Mouse (Mus musculus): ENCODE data around the gene Iars2. TPM values are rescaled to one million over a fixed set of nuclear protein-coding genes. Genes with fewer than 3 reads are reported as not detected.
A peak's percentile ranks its signal among the peaks of the same experiment; 100 is the strongest.
"Not testable (repeated sequence)": the region's sequence is repeated elsewhere in the genome, so short reads cannot be mapped to it uniquely, and the experiment has no call there.

Iars2 gene
- total RNA-seq, 2 experiments from 2014 or later: 20.7 to 27.6 TPM

DNA sequence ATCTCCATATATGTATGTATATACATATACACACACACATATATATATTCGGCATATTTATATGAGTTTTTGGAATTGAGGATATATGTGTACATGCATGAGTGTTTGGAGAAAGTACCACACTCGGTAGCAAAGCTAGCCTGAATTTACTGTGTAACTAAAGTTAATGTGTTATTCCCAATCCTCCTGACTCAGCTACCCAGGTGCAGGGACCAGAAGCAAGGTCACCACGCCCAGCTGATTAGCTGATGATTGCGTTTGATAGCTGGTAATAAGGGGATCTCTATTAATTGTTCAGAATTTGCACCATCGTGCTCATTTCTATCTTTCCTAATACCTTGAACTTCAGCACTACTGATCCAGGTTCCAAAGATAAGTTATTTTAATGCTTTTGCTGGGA, 4.5 kb upstream of the Iars2 start:
- no peak for ATAC-seq (ENCODE audit: poor library complexity, severe bottlenecking)

DNA sequence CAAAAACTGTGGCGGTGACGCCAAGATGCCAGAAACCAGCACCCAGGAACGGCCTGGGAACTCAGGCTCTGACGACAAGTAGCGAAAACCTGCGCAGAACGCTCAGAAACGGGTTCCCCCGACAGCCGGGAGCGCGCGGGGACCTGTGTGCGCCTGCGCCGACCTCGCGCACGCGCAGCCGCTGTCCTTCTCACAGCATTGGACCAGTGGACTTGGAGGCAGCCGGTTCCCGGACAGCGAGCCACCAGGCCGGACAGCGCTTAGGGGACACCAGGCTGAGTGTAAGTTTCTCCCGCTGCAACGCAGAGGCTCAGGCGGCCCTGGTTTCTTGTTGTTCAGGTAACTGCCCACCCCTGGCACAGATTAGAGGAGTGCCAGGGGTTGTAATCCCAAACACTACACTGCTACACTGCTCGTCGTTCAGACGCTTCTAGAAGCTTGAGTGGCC, 2.8 kb upstream of the Iars2 start, which contains the start of gene Bpnt1:
TSS of gene Bpnt1 (plus strand) at position 167 of the 448 bp plus-strand sequence.
- ATAC-seq (ENCODE audit: poor library complexity, severe bottlenecking): peak; percentile 81

DNA sequence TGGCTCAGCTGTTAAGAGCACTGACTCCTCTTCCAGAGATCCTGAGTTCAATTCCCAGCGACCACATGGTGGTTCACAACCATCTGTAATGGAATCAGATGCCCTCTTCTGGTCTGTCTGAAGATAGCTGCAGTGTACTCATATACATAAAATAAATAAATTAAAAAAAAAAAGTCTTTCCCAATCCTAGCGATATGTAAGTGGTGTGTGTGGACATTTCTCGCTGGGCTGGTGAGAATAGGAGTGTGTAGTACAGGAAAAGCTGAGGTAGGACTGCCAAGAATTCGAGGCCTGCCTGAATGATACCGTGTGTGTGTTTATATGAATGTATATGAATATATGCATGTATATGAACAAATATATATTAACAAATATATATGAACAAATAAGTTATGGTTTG, 2.2 kb upstream of the Iars2 start:
- ATAC-seq (ENCODE audit: poor library complexity, severe bottlenecking): no peak

DNA sequence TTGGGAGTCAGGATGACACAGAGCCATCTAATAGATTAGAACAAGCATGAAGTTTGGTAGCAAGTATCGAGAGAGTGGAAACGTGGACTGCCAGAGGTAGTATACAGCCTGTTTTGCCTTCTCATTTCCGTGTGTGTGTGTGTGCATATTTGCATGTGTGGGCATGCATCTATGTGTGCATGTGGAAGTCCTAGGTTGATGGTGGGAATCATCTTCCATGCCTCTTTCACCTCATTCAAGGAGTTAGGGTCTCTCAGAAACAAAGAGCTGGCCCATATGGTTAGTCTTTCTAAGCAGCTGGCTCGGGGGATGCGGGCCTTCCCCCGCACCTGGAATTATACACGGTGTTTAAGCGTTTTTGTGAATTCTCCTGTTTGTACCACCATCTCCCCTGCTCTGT, 655 bp upstream of the Iars2 start:
- no peak for ATAC-seq (ENCODE audit: poor library complexity, severe bottlenecking)

DNA sequence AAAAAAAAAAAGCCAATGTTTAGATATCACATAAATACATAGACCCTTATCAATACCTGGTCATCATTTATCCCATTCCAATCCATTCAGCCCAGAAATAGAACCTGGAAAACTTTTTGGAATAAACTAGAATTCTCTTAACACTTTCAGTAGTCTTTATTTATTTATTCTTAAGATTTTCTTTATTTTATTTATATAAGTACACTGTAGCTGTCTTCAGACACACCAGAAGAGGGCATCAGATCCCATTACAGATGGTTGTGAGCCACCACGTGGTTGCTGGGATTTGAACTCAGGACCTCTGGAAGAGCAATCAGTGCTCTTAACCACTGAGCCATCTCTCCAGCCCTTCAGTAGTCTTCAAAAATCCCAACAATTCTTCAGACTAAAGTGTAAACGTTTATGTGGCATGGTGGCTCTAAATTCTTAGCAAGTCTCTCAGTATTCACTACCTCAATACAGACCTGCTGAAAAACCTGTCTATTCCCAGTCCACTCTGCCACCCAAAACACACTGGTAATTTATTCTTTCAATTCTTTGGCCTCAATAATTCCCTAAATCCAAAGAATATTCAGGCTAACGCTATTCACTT, 1.3 kb downstream of the Iars2 start:
- ATAC-seq (ENCODE audit: poor library complexity, severe bottlenecking): not testable (repeated sequence)

DNA sequence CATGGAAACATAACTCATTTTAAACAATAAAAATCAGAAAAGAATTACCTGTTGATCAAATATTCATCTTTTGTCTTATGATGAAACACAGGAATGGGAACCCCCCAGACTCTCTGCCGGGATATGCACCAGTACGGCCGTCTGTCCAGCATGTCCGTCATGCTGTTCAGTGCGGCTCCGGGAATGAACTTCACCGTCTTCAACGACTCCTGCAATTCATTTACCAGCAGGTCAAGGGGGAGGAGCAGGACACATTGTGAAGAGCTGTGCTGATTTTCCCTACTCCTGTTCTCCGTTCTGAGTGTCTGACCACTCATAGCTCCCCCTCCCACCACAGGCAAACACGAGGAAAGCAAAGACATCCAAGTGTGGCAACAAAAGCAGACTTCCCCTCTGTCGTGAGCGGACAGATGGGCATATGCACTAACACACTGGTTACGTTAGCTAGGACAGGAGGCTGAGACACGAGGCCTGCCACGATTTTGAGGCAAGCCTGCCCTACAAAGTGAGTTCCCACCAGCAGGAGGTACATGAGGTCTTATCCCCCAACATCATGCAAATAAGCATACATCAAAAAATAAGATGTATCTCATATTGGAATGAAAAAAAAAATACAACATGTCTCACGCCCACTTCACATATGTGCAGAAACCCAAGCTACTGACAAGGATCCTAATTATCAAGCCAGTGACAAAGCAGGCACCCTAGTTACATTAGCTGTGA, 13.2 kb downstream of the Iars2 start:
- no peak for ATAC-seq (ENCODE audit: poor library complexity, severe bottlenecking)

DNA sequence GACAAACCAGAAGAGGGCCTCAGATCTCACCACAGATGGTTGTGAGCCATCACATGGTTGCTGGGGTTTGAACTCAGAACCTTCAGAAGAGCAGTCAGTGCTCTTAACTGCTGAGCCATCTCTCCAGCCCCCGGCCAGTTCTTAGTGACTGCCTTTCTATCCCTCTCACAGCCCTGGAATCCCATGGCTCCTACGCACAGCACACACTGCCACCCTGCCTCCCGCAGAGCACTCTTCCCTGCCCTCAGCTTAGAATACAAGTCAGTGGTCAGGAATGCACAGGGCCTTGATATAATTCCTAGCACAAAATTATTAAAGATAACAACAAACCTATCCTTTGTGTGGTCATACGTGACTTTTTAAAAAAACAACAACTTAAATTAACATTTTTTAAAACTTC, 14.7 kb downstream of the Iars2 start:
- ATAC-seq (ENCODE audit: poor library complexity, severe bottlenecking): no peak

DNA sequence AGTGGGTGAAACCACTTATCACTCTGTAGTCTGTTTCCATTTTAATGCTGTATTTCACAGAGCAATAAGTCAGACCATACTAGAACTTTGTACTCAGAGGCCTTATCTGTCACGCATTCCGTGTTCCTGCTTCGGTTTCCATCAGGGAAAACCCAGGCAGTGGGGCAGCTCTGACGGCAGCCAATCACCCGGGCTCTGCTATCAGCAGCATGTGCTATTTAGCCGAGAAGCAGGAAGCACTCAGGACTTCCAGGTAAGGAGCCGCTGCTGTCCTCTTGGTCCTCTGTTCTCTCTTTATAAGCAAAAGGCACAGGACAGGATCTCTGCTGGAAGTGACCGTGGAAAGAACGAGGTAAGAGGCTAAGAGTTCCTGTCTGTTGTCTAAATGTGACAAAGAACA, 17.2 kb downstream of the Iars2 start:
- ATAC-seq (ENCODE audit: poor library complexity, severe bottlenecking): no peak

GRCm38 (mm10) chr1:185308908-185309307, 20.3 kb downstream of the Iars2 start:
- ATAC-seq (ENCODE audit: poor library complexity, severe bottlenecking): no peak

GRCm38 (mm10) chr1:185308334-185308733, 20.9 kb downstream of the Iars2 start:
- ATAC-seq (ENCODE audit: poor library complexity, severe bottlenecking): no peak

DNA sequence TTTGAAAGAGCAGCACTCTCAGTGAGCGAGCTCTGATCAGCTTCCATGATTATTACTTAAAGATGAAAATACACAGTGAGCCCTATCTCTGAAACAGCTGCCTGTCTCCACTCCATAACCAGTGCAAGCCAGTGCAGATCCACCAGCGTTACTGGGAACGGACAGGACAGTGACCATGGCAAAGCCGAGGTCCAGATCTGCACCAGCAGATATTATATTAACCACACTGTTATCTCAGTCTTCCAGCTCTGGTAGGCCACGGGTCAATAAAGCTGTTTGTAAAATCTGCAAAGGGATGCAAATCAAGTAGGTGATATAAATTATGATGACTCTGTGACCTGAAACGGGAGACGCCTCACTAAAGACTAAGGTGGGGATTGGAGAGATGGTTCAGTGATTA, 21.6 kb downstream of the Iars2 start:
- no peak for ATAC-seq (ENCODE audit: poor library complexity, severe bottlenecking)

- no peak for ATAC-seq (ENCODE audit: poor library complexity, severe bottlenecking)
These were observed 22.4 kb downstream of the Iars2 start for GRCm38 (mm10) chr1:185306836-185307235.

GRCm38 (mm10) chr1:185302816-185303215, 26.4 kb downstream of the Iars2 start:
- no peak for ATAC-seq (ENCODE audit: poor library complexity, severe bottlenecking)

DNA sequence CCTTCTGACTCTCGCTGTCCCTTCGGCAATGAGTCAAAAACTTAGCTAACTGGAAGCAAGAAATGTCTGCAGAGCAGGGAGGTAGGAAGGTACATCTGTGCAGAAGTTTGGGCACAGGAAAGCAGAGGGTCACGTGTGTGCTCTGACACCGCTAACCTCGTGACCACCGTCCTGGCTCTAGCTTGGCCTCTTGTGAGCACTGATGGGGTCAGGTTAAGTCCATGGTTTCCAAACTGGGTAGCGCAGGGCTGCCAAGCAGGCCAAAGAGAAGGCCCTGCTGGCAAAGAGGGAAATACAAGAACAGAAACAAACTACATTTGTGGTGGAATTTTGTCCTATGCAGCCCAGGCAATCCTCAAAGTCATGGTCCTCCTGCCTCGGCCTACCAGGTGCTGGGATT, 30.7 kb downstream of the Iars2 start:
- no peak for ATAC-seq (ENCODE audit: poor library complexity, severe bottlenecking)

- no peak for ATAC-seq (ENCODE audit: poor library complexity, severe bottlenecking)
These were observed 32.3 kb downstream of the Iars2 start for GRCm38 (mm10) chr1:185296850-185297249.

DNA sequence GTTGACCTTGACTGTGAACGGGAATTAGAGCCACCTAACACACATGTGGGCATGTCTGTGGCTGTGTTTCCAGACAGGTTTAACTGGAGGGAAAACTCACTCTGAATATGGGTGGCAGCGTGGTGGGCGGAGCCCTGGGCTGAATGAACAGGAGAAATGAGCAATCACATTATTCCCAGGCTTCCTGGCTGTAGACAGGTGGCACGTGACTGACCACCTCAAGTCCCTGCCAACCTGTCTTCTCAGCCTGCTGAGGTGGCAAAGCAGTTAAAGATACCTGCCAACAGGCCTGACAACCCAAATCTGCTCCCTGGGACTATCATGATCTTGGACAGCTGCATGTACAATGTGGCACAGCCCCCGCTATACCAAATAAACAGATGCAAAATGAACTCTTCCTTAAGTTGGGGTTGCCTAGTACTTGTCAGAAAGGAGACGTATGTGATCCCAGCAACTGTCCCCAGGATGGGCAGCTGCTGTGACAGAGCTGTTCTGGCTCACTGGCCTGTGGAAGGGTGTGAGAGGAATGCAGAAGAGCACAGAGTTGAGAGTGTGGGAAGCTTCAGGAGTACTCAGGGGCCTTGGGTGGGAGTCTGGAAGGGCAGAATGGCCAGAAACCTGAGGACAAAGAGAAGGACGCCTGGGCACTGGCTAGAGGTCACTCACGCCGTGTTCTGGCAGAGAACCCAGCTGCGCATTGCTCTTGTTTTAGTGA, 36.4 kb downstream of the Iars2 start:
- ATAC-seq (ENCODE audit: poor library complexity, severe bottlenecking): no peak

GRCm38 (mm10) chr1:185291336-185291735, 37.9 kb downstream of the Iars2 start:
- no peak for ATAC-seq (ENCODE audit: poor library complexity, severe bottlenecking)

DNA sequence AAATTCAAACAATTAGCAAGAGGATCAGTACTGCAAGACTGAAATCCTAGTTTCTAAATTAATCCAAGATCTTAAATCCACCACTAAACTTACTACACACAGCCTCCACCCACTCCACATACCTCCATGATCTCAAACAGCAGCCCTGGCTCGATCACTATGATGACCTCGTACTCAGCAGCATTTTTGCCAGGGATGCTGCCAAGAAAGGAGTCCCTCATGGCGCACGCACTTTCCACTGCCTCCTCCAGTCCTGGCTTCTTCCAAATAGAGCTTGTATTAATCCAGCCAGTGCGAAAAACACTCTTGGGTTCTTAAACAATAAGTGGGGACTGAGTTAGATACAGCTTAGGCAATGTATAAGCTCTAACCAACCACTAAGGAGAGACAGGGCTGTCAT, 40.0 kb downstream of the Iars2 start:
- ATAC-seq (ENCODE audit: poor library complexity, severe bottlenecking): no peak

GRCm38 (mm10) chr1:185287066-185287465, 42.1 kb downstream of the Iars2 start:
- ATAC-seq (ENCODE audit: poor library complexity, severe bottlenecking): no peak

- no peak for ATAC-seq (ENCODE audit: poor library complexity, severe bottlenecking)
These were observed 44.0 kb downstream of the Iars2 start for GRCm38 (mm10) chr1:185285171-185285570.

GRCm38 (mm10) chr1:185284740-185285139, 44.5 kb downstream of the Iars2 start:
- no peak for ATAC-seq (ENCODE audit: poor library complexity, severe bottlenecking)

GRCm38 (mm10) chr1:185283247-185283646, 45.9 kb downstream of the Iars2 start:
- no peak for ATAC-seq (ENCODE audit: poor library complexity, severe bottlenecking)
